Mouse (Mus musculus) sigmoid colon, adult 10 weeks (tissue): ENCODE data around the gene Slx1b. TPM values are rescaled to one million over a fixed set of nuclear protein-coding genes. Genes with fewer than 3 reads are reported as not detected.

Experiments
- polyA plus RNA-seq: library from polyadenylated mRNA; stranded (reverse); fragments of 350-450 nt; fragmentation: Illumina TruSeq; extraction: RNeasy Lipid Tissue Mini Kit (QIAGEN cat#74804); gene quantifications from one replicate; pipeline ENCODE4 v1.2.3, GENCODE M21; 2014; ENCODE audit warnings: low read depth, low replicate concordance

The Slx1b gene
- polyA plus RNA-seq, result 3.5 TPM

GRCm38 (mm10) chr7:126695631-126696207 lies at the start of gene Slx1b:
Slx1b (minus strand) TSS chr7:126695784.

GRCm38 (mm10) chr7:126707442-126708174 lies 12.0 kb upstream of the Slx1b start, which contains the start of gene Coro1a:
Coro1a (minus strand) TSS chr7:126707787.

GRCm38 (mm10) chr7:126695210-126695611 lies 373 bp downstream of the Slx1b start, which contains the start of gene Bola2:
Bola2 (plus strand) TSS chr7:126695401.

GRCm38 (mm10) chr7:126676207-126676606 lies 19.4 kb downstream of the Slx1b start, which contains the start of gene Sult1a1:
Sult1a1 (minus strand) TSS chr7:126676432.

GRCm38 (mm10) chr7:126649231-126650051 lies 46.1 kb downstream of the Slx1b start, which contains the start of gene Sgf29:
Sgf29 (plus strand) TSS chr7:126649309.

Other genes starting within 250 kb of the Slx1b start
- gene Atp2a1, start 232.7 kb downstream of the Slx1b start, polyA plus RNA-seq, result not detected
- 0.91 TPM for gene Sh2b1, start 220.4 kb downstream of the Slx1b start, polyA plus RNA-seq
- 4.8 TPM for gene Tufm, start 208.4 kb downstream of the Slx1b start, polyA plus RNA-seq
- gene Atxn2l, start 192.3 kb downstream of the Slx1b start, polyA plus RNA-seq, result 42.0 TPM
- 225 TPM for gene Eif3c, start 129.4 kb downstream of the Slx1b start, polyA plus RNA-seq
- gene Apobr, start 110.8 kb downstream of the Slx1b start, polyA plus RNA-seq, result 0.22 TPM
- 4.5 TPM for gene Cln3, start 110.0 kb downstream of the Slx1b start, polyA plus RNA-seq
- not detected for gene Il27, start 100.8 kb downstream of the Slx1b start, polyA plus RNA-seq
- gene Nupr1, start 64.9 kb downstream of the Slx1b start, polyA plus RNA-seq, result 62.1 TPM
- 3.5 TPM for gene Sgf29, start 46.5 kb downstream of the Slx1b start, polyA plus RNA-seq
- gene Sult1a1, start 19.4 kb downstream of the Slx1b start, polyA plus RNA-seq, result 841 TPM
- 0.41 TPM for gene Bola2, start 383 bp downstream of the Slx1b start, polyA plus RNA-seq
- gene Coro1a, start 12.0 kb upstream of the Slx1b start, polyA plus RNA-seq, result 4.6 TPM
- gene Mapk3, start 63.8 kb upstream of the Slx1b start, polyA plus RNA-seq, result 43.9 TPM
- gene Gdpd3, start 70.5 kb upstream of the Slx1b start, polyA plus RNA-seq, result 3.2 TPM
- 17.7 TPM for gene Ypel3, start 81.2 kb upstream of the Slx1b start, polyA plus RNA-seq
- gene Tbx6, start 85.7 kb upstream of the Slx1b start, polyA plus RNA-seq, result not detected
- gene Ppp4c, start 96.7 kb upstream of the Slx1b start, polyA plus RNA-seq, result 47.0 TPM
- gene Fam57b, start 101.9 kb upstream of the Slx1b start, polyA plus RNA-seq, result not detected
- not detected for gene 4930451I11Rik, start 135.9 kb upstream of the Slx1b start, polyA plus RNA-seq
- gene Doc2a, start 151.6 kb upstream of the Slx1b start, polyA plus RNA-seq, result not detected
- 11.7 TPM for gene Hirip3, start 166.2 kb upstream of the Slx1b start, polyA plus RNA-seq
- 17.4 TPM for gene Ino80e, start 166.6 kb upstream of the Slx1b start, polyA plus RNA-seq
- 10.1 TPM for gene Taok2, start 188.9 kb upstream of the Slx1b start, polyA plus RNA-seq
- gene Tmem219, start 227.1 kb upstream of the Slx1b start, polyA plus RNA-seq, result 12.7 TPM
- gene Kctd13, start 233.1 kb upstream of the Slx1b start, polyA plus RNA-seq, result 6.1 TPM